Mouse (Mus musculus): ENCODE results near the gene Prkn. TPM values are rescaled to one million over a fixed set of nuclear protein-coding genes. Genes with fewer than 3 reads are reported as not detected.

The Prkn gene
- polyA plus RNA-seq, 1 experiment from 2014 or later: 2.3 TPM

- DNase-seq (ENCODE audit: low spot score): no peak
- no peak for TF ChIP-seq CTCF (IDR thresholded peaks at IDR 0.05; ENCODE audit: low read depth)
- no peak for TF ChIP-seq EP300 (optimal IDR thresholded peaks at IDR 0.05)
- no peaks in the 10 kb centered on the region for H3K27me3 ChIP-seq (ENCODE audit: control insufficient read depth, insufficient read depth, low read length)
- ATAC-seq (ENCODE audit: low FRiP score, low TSS enrichment): no peak
- no peaks in the 10 kb centered on the region for H3K9me3 ChIP-seq (ENCODE audit: control insufficient read depth, low read length)
- H3K27ac ChIP-seq (replicated peaks): no peak overlapping the region
- no peaks in the 10 kb centered on the region for H3K4me1 ChIP-seq (replicated peaks; ENCODE audit: control insufficient read depth, insufficient read depth)
- WGBS: 75% methylated on average over 3 of the region's 3 CpGs
- no peak overlapping the region for H3K9ac ChIP-seq (ENCODE audit: low read length)
- no peak overlapping the region for H3K4me2 ChIP-seq (replicated peaks; ENCODE audit: low read depth)
- no peak overlapping the region for H3K4me3 ChIP-seq (ENCODE audit: low read depth, low read length)
- H3K36me3 ChIP-seq (ENCODE audit: control insufficient read depth, insufficient read depth, low read length): no peaks in the 10 kb centered on the region
These were observed 1210.8 kb downstream of the Prkn start for GRCm38 (mm10) chr17:12051031-12051430.

- DNase-seq (ENCODE audit: low spot score): no peak
- ATAC-seq (ENCODE audit: low FRiP score, low TSS enrichment): no peak
- Histone ChIP-seq H3K36me3 (ENCODE audit: control insufficient read depth, insufficient read depth, low read length) (no peaks in the 10 kb centered on the region), H3K4me3 (ENCODE audit: low read depth, low read length) (no peak overlapping the region), H3K4me1 (replicated peaks; ENCODE audit: control insufficient read depth, insufficient read depth) (no peaks in the 10 kb centered on the region), H3K9ac (ENCODE audit: low read length) (no peak overlapping the region), H3K27ac (replicated peaks) (no peak overlapping the region), H3K4me2 (replicated peaks; ENCODE audit: low read depth) (no peak overlapping the region), H3K27me3 (ENCODE audit: control insufficient read depth, insufficient read depth, low read length) (no peaks in the 10 kb centered on the region), H3K9me3 (ENCODE audit: control insufficient read depth, low read length) (no peaks in the 10 kb centered on the region)
- WGBS: 88% methylated on average over 12 of the region's 12 CpGs
- TF ChIP-seq EP300 (optimal IDR thresholded peaks at IDR 0.05) (no peak), CTCF (IDR thresholded peaks at IDR 0.05; ENCODE audit: low read depth) (no peak)
These were observed 1212.5 kb downstream of the Prkn start for GRCm38 (mm10) chr17:12052651-12053050.

- H3K36me3 ChIP-seq (ENCODE audit: control insufficient read depth, insufficient read depth, low read length): no peaks in the 10 kb centered on the region
- no peak overlapping the region for H3K27ac ChIP-seq (replicated peaks)
- 82% methylated on average over 6 of the region's 6 CpGs for WGBS
- no peaks in the 10 kb centered on the region for H3K9me3 ChIP-seq (ENCODE audit: control insufficient read depth, low read length)
- no peak overlapping the region for H3K9ac ChIP-seq (ENCODE audit: low read length)
- no peak overlapping the region for H3K4me3 ChIP-seq (ENCODE audit: low read depth, low read length)
- DNase-seq (ENCODE audit: low spot score): no peak
- TF ChIP-seq EP300 (optimal IDR thresholded peaks at IDR 0.05) (no peak), CTCF (IDR thresholded peaks at IDR 0.05; ENCODE audit: low read depth) (no peak)
- no peaks in the 10 kb centered on the region for H3K27me3 ChIP-seq (ENCODE audit: control insufficient read depth, insufficient read depth, low read length)
- ATAC-seq (ENCODE audit: low FRiP score, low TSS enrichment): no peak
- no peaks in the 10 kb centered on the region for H3K4me1 ChIP-seq (replicated peaks; ENCODE audit: control insufficient read depth, insufficient read depth)
- no peak overlapping the region for H3K4me2 ChIP-seq (replicated peaks; ENCODE audit: low read depth)
These were observed 1218.9 kb downstream of the Prkn start for GRCm38 (mm10) chr17:12059041-12059440.

GRCm38 (mm10) chr17:12061381-12061780 is 1221.2 kb downstream of the Prkn start:
- no peaks in the 10 kb centered on the region for H3K9me3 ChIP-seq (ENCODE audit: control insufficient read depth, low read length)
- no peak for DNase-seq (ENCODE audit: low spot score)
- no peaks in the 10 kb centered on the region for H3K27me3 ChIP-seq (ENCODE audit: control insufficient read depth, insufficient read depth, low read length)
- H3K4me3 ChIP-seq (ENCODE audit: low read depth, low read length): no peak overlapping the region
- H3K36me3 ChIP-seq (ENCODE audit: control insufficient read depth, insufficient read depth, low read length): no peaks in the 10 kb centered on the region
- no peak overlapping the region for H3K9ac ChIP-seq (ENCODE audit: low read length)
- H3K4me1 ChIP-seq (replicated peaks; ENCODE audit: control insufficient read depth, insufficient read depth): no peaks in the 10 kb centered on the region
- no peak for TF ChIP-seq CTCF (IDR thresholded peaks at IDR 0.05; ENCODE audit: low read depth)
- no peak for TF ChIP-seq EP300 (optimal IDR thresholded peaks at IDR 0.05)
- H3K27ac ChIP-seq (replicated peaks): no peak overlapping the region
- no peak overlapping the region for H3K4me2 ChIP-seq (replicated peaks; ENCODE audit: low read depth)
- no peak for ATAC-seq (ENCODE audit: low FRiP score, low TSS enrichment)
- WGBS: 84% methylated on average over 10 of the region's 10 CpGs

- no peaks in the 10 kb centered on the region for H3K4me1 ChIP-seq (replicated peaks; ENCODE audit: control insufficient read depth, insufficient read depth)
- H3K27me3 ChIP-seq (ENCODE audit: control insufficient read depth, insufficient read depth, low read length): no peaks in the 10 kb centered on the region
- H3K27ac ChIP-seq (replicated peaks): no peak overlapping the region
- WGBS: 56% methylated on average over 3 of the region's 3 CpGs
- TF ChIP-seq CTCF (IDR thresholded peaks at IDR 0.05; ENCODE audit: low read depth): no peak
- no peak for TF ChIP-seq EP300 (optimal IDR thresholded peaks at IDR 0.05)
- H3K9ac ChIP-seq (ENCODE audit: low read length): no peak overlapping the region
- ATAC-seq (ENCODE audit: low FRiP score, low TSS enrichment): no peak
- H3K4me3 ChIP-seq (ENCODE audit: low read depth, low read length): no peak overlapping the region
- no peak for DNase-seq (ENCODE audit: low spot score)
- H3K9me3 ChIP-seq (ENCODE audit: control insufficient read depth, low read length): no peaks in the 10 kb centered on the region
- H3K36me3 ChIP-seq (ENCODE audit: control insufficient read depth, insufficient read depth, low read length): no peaks in the 10 kb centered on the region
- no peak overlapping the region for H3K4me2 ChIP-seq (replicated peaks; ENCODE audit: low read depth)
These were observed 1222.7 kb downstream of the Prkn start for GRCm38 (mm10) chr17:12062861-12063260.

GRCm38 (mm10) chr17:12063533-12063932 is 1223.3 kb downstream of the Prkn start:
- H3K9ac ChIP-seq (ENCODE audit: low read length): no peak overlapping the region
- no peaks in the 10 kb centered on the region for H3K9me3 ChIP-seq (ENCODE audit: control insufficient read depth, low read length)
- no peak overlapping the region for H3K4me2 ChIP-seq (replicated peaks; ENCODE audit: low read depth)
- ATAC-seq (ENCODE audit: low FRiP score, low TSS enrichment): no peak
- no peaks in the 10 kb centered on the region for H3K36me3 ChIP-seq (ENCODE audit: control insufficient read depth, insufficient read depth, low read length)
- H3K4me3 ChIP-seq (ENCODE audit: low read depth, low read length): no peak overlapping the region
- H3K27me3 ChIP-seq (ENCODE audit: control insufficient read depth, insufficient read depth, low read length): no peaks in the 10 kb centered on the region
- 93% methylated on average over 7 of the region's 7 CpGs for WGBS
- DNase-seq (ENCODE audit: low spot score): no peak
- H3K4me1 ChIP-seq (replicated peaks; ENCODE audit: control insufficient read depth, insufficient read depth): no peaks in the 10 kb centered on the region
- TF ChIP-seq CTCF (IDR thresholded peaks at IDR 0.05; ENCODE audit: low read depth) (no peak), EP300 (optimal IDR thresholded peaks at IDR 0.05) (no peak)
- no peak overlapping the region for H3K27ac ChIP-seq (replicated peaks)
